Mouse (Mus musculus) liver, embryonic 14.5 days (tissue): ENCODE measurements at regions not wholly inside any gene's neighbourhood (a gene's known extent, or its start where the extent isn't known, plus 50 kb on each side); places are given as distances from the start of the nearest gene placed in this dataset.

ENCODE experiments used
- CTCF ChIP-seq: IDR thresholded peaks from 2 replicates; pipeline ENCODE4 v1.5.1; 2016; ENCODE audit warnings: antibody characterized with exemption, low read depth, control low read depth
- EP300 ChIP-seq: IDR thresholded peaks from 2 replicates; pipeline ENCODE4 v1.6.1; 2016; ENCODE audit warnings: antibody characterized with exemption, low read depth

DNA sequence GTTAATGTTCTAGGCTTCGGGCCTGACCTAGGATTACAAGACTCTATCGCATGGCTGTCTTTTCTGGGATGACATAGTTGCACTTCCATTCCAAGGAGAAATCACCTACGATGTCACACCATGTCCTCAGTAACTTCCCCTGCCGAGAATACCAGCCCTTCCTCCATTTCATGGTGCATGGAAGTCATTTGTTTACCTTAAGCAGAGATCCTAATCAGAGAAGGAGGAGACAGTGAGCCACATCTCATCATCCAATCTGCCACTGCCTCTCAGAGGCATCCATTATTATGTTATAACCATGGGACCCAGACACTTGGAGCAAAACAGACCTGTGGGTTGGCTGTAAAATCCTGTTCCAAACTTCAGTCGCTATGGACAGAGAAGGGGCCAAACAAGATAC is 550.1 kb upstream of the Klf4 start:
- no peak for TF ChIP-seq CTCF
- no peak for TF ChIP-seq EP300
